Mouse (Mus musculus) gastrocnemius, adult 8-10 months (tissue): Measurements from ENCODE around the gene Mrps34. TPM values are rescaled to one million over a fixed set of nuclear protein-coding genes. Genes with fewer than 3 reads are reported as not detected.
"Not testable (repeated sequence)": the region's sequence is repeated elsewhere in the genome, so short reads cannot be mapped to it uniquely, and the experiment has no call there.

Source experiments
- DNase-seq, 2 experiments: peaks; one replicate each; pipeline ENCODE4 v3.0.0; 2022; ENCODE audit warnings: low spot score in 2 of 2
- total RNA-seq, 4 experiments: library from RNA; stranded (reverse); gene quantifications; 2 replicates each; pipeline ENCODE4 v1.2.4; 2022

The Mrps34 gene
- total RNA-seq, 4 experiments from 2014 or later = 70.5 to 82.3 (median 75.4) TPM

DNA sequence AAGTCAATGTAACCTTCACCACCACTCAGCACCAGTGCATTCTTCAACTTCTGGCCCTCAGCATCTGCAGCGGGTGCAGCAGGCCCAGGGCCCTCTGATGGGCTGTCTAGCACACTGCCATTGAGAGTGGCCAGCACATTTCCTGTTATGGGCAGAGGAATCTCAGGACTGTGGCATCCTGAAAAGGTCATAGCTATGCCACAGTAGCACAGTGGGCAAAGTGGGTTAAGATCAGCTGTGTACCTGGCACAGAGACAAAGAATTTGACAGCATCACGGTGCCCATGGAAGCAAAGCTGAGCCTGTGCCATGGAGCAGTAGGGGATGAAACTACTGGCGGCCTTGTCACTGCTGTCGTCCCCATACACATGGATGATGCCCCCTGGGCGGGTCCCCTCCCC is 4.2 kb downstream of the Mrps34 start:
- no peak for DNase-seq

- DNase-seq = no peak
Observed at GRCm38 (mm10) chr17:24900014-24900413, 5.1 kb downstream of the Mrps34 start.

- DNase-seq = no peak
Observed at GRCm38 (mm10) chr17:24902124-24902523, 7.2 kb downstream of the Mrps34 start.

DNA sequence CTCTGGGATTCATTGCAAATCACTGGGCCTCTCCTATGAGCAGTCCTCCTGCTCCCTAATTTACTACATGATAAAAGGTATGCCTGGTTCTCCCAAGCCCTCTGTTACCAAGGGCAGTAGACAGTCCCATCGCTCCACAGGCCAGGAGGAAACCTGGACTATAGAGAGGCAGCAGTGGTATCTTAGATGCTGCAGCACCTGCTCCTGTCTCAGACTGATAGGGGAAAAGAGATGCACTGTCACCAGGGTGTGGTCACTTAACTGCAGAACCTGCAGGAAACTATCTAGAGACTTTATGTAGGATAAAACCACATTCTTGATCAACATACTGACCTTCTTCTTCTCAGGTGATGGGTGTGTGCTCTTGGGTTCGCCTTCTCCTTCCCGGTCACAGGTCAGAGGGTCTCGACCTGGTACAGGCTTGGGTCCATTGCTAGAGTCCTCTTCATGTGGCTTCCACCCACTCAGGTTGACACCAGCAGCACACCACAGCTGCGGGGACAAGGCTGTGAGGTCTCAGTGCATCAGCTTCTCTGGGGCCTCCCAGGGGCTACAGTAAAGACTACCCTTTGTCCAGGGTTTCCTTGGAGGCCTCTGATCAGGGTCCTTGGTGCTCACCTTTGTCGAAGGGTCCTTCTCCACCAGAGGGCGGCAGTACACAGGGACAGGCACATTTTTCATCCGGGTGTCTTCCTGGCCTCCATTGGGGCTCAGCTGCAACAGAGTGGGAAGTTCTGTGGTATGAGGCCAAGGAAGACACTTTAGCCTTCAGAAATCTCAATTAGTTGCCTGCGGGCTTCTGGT is 8.0 kb downstream of the Mrps34 start:
- DNase-seq = no peak

GRCm38 (mm10) chr17:24903767-24904166 is 8.9 kb downstream of the Mrps34 start:
- DNase-seq = no peak

GRCm38 (mm10) chr17:24907591-24907990 is 12.7 kb downstream of the Mrps34 start:
- DNase-seq = no peak

DNA sequence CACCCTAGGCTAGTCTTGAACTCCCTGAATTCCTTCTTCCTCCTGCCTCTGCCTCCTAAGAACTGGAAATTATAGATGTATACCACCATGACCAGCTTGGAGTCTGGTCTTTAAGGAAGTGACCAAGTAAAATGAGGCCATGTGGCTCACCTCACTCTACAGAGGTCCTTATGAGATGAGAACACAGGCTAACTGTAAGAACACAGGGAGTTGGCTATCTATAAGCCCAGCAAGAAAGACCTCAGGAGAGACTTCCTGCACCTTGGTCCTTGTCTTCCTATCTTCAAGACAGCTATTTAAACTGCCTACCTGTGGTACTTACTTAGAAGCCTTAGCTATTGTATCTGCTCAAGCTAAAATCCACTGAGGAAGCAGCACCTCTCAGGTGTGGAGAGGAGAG is 19.1 kb downstream of the Mrps34 start:
- DNase-seq = no peak

- DNase-seq = no peak
Observed at GRCm38 (mm10) chr17:24923246-24923645, 28.3 kb downstream of the Mrps34 start.

- DNase-seq = no peak
Observed at GRCm38 (mm10) chr17:24929506-24929905, 34.6 kb downstream of the Mrps34 start.

DNA sequence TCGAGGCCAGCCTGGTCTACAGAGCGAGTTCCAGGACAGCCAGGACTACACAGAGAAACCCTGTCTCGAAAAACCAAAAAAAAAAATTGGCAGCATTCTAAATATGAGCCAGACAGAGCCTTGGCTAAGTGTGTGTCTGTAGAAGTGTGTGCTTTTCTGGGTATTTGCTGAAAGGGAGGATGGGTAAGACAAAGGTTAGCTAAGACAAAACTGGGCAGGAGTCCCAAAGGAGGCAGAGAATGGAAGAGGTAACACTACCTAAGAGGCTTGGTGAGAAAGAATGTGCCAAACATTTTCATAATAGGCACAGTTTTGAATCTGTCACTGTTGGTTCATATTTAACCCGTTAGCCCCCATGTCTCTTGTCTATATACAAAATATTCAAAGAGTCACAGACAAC is 37.5 kb downstream of the Mrps34 start:
- DNase-seq = no peak

DNA sequence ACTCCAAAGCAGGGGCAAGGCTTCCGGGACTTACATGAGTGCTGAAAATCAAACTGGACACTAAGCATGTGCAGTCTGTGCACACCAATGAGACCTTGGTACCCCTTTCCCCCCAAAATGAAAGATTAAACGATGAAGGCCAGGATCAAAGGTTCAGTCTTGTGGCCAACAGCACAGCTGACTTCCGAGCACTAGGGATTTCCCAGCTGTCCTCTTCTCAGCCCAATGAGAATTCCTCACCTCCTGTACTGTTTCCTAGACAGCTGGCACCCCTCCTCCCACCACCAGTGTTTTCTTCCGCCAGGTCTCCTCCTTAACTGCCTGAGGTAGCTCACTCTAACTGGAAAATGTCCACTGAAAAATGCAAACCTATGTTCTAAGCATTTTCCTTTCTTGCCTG is 38.2 kb downstream of the Mrps34 start:
- DNase-seq = no peak

DNA sequence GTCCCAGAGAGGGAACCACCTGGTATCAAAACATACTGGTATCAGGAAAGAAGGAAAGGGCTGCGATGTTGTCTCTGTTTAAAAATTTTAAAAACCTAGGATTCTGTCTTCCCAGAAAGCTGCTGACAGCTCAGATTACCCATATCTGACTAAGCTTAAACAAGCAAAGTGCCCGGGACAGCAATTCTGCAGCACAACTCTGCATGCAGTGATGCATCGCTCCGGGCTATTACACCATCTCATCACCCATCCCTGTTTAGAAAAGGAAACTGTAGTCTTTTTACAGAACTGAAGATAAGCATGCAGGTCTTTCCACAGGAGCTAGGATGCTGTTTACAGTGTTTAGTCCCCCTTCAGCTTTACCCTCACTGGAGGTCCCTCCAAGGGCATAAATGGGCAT is 40.0 kb downstream of the Mrps34 start:
- no peak for DNase-seq

DNA sequence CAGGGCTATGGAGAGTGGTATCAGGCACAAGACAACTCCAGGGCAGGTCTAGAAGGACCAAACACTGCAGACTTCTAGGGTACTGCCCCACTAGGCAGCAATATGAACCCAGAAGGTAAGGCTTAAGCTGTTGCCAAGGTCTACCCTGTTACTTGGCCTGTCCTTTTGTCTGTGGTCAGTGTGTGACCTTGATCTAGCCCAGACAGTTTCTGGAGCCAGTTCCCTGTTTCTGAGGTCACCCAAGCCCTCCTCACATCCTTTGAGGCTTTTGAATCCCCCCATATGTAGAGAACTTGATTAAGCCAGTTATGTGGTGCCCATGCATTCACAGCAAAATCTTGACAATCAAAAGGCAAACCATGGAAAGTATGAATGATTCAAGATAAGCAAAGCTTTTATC is 40.8 kb downstream of the Mrps34 start:
- no peak for DNase-seq

GRCm38 (mm10) chr17:24936259-24937237 is 41.6 kb downstream of the Mrps34 start, which contains the start of gene Mapk8ip3:
Gene Mapk8ip3 (minus strand): TSS chr17:24936977.
- peak; percentile 89 to 90 for DNase-seq

DNA sequence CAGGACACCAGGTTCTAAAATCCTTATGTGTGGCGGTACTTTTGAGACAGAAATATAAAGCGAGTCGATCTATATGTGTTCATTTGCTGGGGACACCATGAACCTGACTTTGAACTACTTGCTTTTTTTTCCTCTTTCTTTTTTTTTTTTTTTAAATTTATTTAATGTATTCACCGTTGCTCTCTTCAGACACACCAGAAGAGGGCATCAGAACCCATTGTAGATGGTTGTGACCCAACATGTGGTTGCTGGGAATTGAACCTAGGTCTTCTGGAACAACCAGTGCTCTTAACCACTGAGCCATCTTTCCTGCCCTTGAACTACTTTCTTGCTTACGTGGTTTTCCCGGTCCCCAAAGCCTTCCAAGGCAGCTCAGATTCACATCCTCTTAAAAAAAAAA is 42.4 kb downstream of the Mrps34 start:
- no peak for DNase-seq

DNA sequence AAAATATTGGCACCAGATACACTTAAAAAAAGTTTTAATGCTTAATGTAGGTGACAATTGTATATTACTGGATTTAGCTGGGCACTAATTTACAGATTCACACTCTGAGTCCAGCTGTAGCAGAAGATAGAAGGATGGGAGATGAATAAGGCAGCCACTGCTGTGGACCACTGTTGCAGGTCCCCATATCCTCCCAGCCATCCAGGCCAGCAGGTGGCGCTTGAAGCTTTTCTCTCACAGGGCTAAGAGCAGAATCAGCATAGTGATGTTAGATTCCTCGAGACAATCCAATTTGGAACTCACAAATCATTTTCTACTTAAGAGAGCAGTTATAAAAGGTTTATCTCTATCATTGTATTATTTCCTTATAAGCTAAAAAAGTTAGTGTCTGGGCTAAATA is 47.5 kb downstream of the Mrps34 start:
- peak in 1 of 2 experiments; percentile 20 for DNase-seq

DNA sequence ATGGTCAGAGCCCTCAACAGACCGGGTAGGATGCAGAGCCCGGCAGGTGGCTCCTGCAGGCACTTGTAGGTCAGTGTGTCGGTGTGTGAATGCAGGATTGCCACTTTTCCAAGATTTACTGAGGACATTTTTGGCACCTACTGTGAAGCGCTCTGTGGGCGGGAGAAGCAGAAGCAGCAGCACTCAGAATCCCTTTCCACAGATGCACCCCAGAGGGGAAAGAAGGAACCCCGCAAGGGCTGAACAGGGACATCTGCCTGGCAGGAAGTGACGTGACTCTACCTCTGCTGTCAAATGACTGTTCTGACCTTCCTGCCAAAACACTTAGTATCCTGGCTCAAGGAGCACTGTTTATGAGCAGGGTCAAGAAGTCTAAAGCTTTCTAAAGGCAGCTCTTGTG is 48.1 kb downstream of the Mrps34 start:
- no peak for DNase-seq

DNA sequence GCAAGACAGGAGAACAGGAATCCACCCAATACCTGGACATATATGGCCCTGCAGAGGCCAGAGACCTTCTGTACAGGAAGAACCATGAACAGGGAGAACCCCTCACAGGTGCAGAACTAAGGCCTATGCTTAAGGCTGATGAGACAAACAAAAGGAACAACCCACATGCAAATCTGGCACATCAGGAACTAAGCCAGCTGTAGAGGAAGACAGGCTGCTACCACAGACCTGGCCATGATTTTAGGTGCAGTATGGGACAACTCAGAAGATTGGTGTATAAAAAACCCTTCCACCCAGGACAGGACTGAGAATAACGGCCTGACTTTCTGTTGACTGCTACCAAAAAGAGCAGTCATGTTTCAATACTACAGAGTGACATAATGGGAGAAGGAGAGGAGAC is 48.7 kb downstream of the Mrps34 start:
- not testable (repeated sequence) for DNase-seq
